Mouse (Mus musculus): ENCODE results near the gene Prkd2.

The Prkd2 gene

GRCm38 (mm10) chr7:16827274-16827673, 15.4 kb upstream of the Prkd2 start:
- no peak for DNase-seq (ENCODE audit: low read depth)

GRCm38 (mm10) chr7:16830449-16830848, 12.3 kb upstream of the Prkd2 start:
- no peak for DNase-seq (ENCODE audit: low read depth)

- DNase-seq (ENCODE audit: low read depth): no peak
Observed at GRCm38 (mm10) chr7:16837916-16838803, 4.5 kb upstream of the Prkd2 start.

- DNase-seq (ENCODE audit: low read depth): no peak
Observed at GRCm38 (mm10) chr7:16838804-16839426, 3.8 kb upstream of the Prkd2 start.

GRCm38 (mm10) chr7:16839427-16840108, 3.1 kb upstream of the Prkd2 start:
- DNase-seq (ENCODE audit: low read depth): no peak

- DNase-seq (ENCODE audit: low read depth): no peak
Observed at GRCm38 (mm10) chr7:16840109-16840491, 2.6 kb upstream of the Prkd2 start.

- no peak for DNase-seq (ENCODE audit: low read depth)
Observed at GRCm38 (mm10) chr7:16841078-16841477, 1.6 kb upstream of the Prkd2 start.

GRCm38 (mm10) chr7:16841561-16842560, 841 bp upstream of the Prkd2 start:
- no peak for DNase-seq (ENCODE audit: low read depth)

GRCm38 (mm10) chr7:16843441-16844171, 904 bp downstream of the Prkd2 start:
- DNase-seq (ENCODE audit: low read depth): no peak

- DNase-seq (ENCODE audit: low read depth): no peak
Observed at GRCm38 (mm10) chr7:16844696-16845071, 2.0 kb downstream of the Prkd2 start.

- no peak for DNase-seq (ENCODE audit: low read depth)
Observed at GRCm38 (mm10) chr7:16845072-16845819, 2.5 kb downstream of the Prkd2 start.

GRCm38 (mm10) chr7:16845820-16846167, 3.1 kb downstream of the Prkd2 start:
- no peak for DNase-seq (ENCODE audit: low read depth)

- no peak for DNase-seq (ENCODE audit: low read depth)
Observed at GRCm38 (mm10) chr7:16846775-16847174, 4.1 kb downstream of the Prkd2 start.

- no peak for DNase-seq (ENCODE audit: low read depth)
Observed at GRCm38 (mm10) chr7:16847507-16847906, 4.8 kb downstream of the Prkd2 start.

GRCm38 (mm10) chr7:16848579-16848978, 5.9 kb downstream of the Prkd2 start:
- no peak for DNase-seq (ENCODE audit: low read depth)

GRCm38 (mm10) chr7:16851636-16852035, 8.9 kb downstream of the Prkd2 start:
- DNase-seq (ENCODE audit: low read depth): no peak

GRCm38 (mm10) chr7:16853302-16853831, 10.7 kb downstream of the Prkd2 start:
- no peak for DNase-seq (ENCODE audit: low read depth)

- no peak for DNase-seq (ENCODE audit: low read depth)
Observed at GRCm38 (mm10) chr7:16858336-16858735, 15.6 kb downstream of the Prkd2 start.

- no peak for DNase-seq (ENCODE audit: low read depth)
Observed at GRCm38 (mm10) chr7:16859902-16860651, 17.4 kb downstream of the Prkd2 start.
